Mouse (Mus musculus): ENCODE data around the gene Frmd4b.

DNA sequence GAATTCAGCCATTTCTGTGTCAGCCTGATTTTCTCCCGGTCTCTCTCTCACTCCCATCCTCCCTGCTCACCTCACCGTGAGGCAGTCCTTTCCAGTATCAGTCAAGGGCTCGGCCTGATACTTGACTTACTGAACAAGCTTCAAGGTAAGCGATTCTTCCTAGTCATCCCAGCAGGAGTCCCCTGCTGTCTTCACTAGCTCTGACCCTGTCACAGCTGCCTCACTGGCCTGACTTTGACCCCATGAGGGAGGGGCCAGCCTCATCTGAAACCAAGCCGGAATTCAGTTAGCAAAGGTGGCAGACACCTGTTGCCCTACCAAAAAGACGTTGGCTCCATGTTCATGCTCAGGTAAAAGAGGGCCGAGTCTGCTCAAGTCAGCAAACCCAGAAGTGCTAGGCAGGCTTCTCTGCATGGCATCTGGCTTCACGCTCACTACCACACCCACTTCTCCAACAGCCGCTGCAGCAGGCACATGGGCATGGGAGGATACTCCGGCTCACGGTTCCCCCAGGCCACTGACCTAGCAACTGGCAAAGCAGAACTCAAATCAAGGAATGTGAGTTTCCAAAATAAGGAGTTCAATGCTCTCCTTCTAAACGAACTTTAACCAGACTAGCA, 99.6 kb downstream of the Frmd4b start:
- TF ChIP-seq ZNF384 (IDR thresholded peaks at IDR 0.05; ENCODE audit: low read depth, low read length): no peak
- no peak for TF ChIP-seq HCFC1 (IDR thresholded peaks at IDR 0.05; ENCODE audit: borderline replicate concordance, insufficient read depth, low read length)
- TF ChIP-seq CHD2 (IDR thresholded peaks at IDR 0.05; ENCODE audit: low read depth, low read length): no peak
- no peak for TF ChIP-seq MAFK (IDR thresholded peaks at IDR 0.05; ENCODE audit: insufficient read depth, low read depth, low read length)
- no peak for TF ChIP-seq ZC3H11A (IDR thresholded peaks at IDR 0.05; ENCODE audit: borderline replicate concordance, low read depth, low read length)
